Mouse (Mus musculus): ENCODE data around the gene Cox8b. TPM values are rescaled to one million over a fixed set of nuclear protein-coding genes. Genes with fewer than 3 reads are reported as not detected.

Cox8b gene
- polyA plus RNA-seq, 1 experiment from 2014 or later = not detected

DNA sequence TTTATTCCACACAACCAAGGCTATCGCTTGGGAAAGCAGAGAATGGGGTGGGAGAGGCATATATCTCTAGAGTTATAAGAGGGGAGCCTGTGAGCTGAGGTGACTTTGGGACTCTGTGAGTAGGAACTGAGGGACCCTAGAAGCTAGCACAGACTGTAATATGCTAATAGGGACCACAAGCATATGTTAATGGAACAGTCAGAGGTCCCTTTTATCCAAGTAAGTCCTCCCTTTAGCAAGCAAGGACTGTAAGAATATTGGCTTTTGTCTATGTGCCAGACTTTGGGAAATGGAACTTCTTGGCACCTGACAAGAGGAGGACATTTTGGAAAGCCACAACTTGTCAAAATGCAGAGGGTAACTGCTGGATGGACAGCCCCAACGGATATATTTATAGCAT is 38.6 kb upstream of the Cox8b start:
- Histone ChIP-seq H3K27ac (replicated peaks) (no peak overlapping the region), H3K27me3 (ENCODE audit: low read depth, poor library complexity, severe bottlenecking) (peaks cover 16% of the 10 kb centered on the region; the same call in 1 of the 2 replicates), H3K9me3 (replicated peaks) (no peaks in the 10 kb centered on the region), H3K4me3 (no peak overlapping the region), H3K36me3 (no peaks in the 10 kb centered on the region), H3K4me1 (peaks cover 32% of the 10 kb centered on the region)
- 26% methylated on average over 2 of the region's 2 CpGs for WGBS
- DNase-seq (ENCODE audit: low spot score) = no peak

DNA sequence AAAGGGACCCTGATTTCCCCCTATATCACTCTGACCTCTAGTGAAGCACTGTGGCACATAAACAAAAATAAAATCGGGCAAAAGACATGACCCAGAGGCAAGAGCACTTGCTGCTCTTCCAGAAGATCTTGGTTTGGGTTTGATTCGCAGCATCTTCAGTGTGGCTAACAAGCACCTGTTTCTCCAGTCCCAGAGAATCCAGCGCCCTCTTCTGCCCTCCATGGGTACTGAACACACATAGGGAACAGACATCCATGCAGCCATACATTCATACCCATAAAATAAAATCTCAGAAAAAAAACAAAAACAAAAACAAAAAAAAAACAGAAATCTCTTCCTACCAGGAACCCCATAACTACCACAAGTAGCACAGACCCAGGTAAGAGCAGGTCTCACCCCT is 38.2 kb upstream of the Cox8b start:
- peaks cover 16% of the 10 kb centered on the region; the same call in 1 of the 2 replicates for H3K27me3 ChIP-seq (ENCODE audit: low read depth, poor library complexity, severe bottlenecking)
- no peaks in the 10 kb centered on the region for H3K9me3 ChIP-seq (replicated peaks)
- no peak overlapping the region for H3K27ac ChIP-seq (replicated peaks)
- H3K4me1 ChIP-seq = peaks cover 32% of the 10 kb centered on the region
- no peak overlapping the region for H3K4me3 ChIP-seq
- no peaks in the 10 kb centered on the region for H3K36me3 ChIP-seq
- no peak for DNase-seq (ENCODE audit: low spot score)
- WGBS = 45% methylated on average over 3 of the region's 3 CpGs

DNA sequence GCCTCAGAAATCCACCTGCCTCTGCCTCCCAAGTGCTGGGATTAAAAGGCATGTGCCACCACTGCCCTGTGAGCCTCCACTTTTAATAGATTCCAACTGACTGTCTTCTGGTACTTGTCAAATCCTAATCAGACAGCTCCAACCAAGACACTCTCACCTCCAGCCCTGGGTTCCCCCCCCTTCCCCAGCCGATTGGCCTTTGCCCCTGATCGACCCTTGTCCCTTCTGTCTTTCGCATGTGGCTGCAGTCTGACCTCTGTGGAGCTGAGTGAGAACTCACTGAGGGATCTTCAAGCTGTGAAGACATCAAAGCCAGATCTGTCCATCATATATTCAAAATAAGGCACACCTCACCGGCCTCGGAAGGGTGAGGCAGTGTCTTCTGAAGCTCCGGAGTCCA is 26.9 kb upstream of the Cox8b start:
- no peak for DNase-seq (ENCODE audit: low spot score)
- 93% methylated on average over 6 of the region's 6 CpGs for WGBS

DNA sequence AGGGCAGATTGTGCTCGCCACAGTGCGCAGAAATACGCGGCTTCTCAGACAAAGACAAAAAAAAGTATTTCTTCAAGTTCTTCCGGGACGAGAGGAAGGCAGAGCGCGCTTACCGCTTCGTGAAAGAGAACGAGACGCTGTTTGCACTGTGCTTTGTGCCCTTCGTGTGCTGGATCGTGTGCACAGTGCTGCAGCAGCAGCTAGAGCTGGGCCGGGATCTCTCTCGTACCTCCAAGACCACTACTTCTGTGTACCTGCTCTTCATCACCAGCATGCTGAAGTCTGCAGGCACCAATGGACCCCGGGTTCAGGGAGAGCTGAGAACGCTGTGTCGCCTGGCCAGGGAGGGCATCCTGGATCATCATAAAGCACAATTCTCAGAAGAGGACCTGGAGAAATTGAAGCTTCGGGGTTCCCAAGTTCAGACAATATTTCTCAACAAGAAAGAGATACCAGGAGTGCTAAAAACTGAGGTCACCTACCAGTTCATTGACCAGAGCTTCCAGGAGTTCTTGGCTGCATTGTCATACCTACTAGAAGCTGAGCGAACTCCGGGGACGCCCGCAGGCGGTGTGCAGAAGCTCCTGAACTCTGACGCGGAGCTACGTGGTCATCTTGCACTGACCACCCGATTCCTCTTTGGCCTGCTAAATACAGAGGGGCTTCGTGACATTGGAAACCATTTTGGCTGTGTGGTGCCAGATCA is 23.0 kb upstream of the Cox8b start:
- 20% methylated on average over 30 of the region's 30 CpGs for WGBS
- no peaks in the 10 kb centered on the region for H3K9me3 ChIP-seq (replicated peaks)
- peak overlapping the region; percentile 62 for H3K4me3 ChIP-seq
- H3K27me3 ChIP-seq (ENCODE audit: low read depth, poor library complexity, severe bottlenecking) = peaks cover 81% of the 10 kb centered on the region
- peaks cover 21% of the 10 kb centered on the region for H3K4me1 ChIP-seq
- DNase-seq (ENCODE audit: low spot score) = no peak
- H3K36me3 ChIP-seq = no peaks in the 10 kb centered on the region
- H3K27ac ChIP-seq (replicated peaks) = no peak overlapping the region; the same call in 1 of the 2 replicates

More for the DNA sequence above, 26.9 kb upstream of the Cox8b start:
- Histone ChIP-seq H3K4me3 (no peak overlapping the region), H3K9me3 (replicated peaks) (no peaks in the 10 kb centered on the region), H3K27ac (replicated peaks) (no peak overlapping the region), H3K4me1 (peaks cover 16% of the 10 kb centered on the region), H3K27me3 (ENCODE audit: low read depth, poor library complexity, severe bottlenecking) (peaks cover 44% of the 10 kb centered on the region), H3K36me3 (no peaks in the 10 kb centered on the region)

DNA sequence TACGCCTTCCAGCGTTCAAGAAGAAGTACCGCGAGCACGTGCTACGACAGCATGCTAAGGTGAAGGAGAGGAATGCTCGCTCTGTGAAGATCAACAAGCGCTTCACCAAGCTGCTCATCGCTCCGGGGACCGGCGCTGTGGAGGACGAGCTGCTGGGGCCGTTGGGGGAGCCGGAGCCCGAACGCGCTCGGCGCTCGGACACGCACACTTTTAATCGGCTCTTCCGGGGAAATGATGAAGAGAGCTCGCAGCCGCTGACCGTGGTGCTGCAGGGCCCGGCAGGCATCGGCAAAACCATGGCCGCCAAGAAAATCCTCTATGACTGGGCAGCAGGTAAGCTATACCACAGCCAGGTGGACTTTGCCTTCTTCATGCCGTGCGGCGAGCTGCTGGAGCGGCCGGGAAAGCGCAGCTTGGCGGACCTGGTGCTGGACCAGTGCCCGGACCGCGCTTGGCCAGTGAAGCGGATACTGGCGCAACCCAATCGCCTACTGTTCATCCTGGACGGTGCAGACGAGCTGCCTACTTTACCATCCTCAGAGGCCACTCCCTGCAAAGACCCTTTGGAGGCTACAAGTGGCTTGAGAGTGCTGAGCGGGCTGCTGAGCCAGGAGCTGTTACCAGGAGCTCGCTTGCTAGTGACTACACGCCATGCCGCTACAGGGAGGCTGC is 22.3 kb upstream of the Cox8b start:
- peak; percentile 59 for DNase-seq (ENCODE audit: low spot score)
- WGBS = under 1% methylated on average over 49 of the region's 49 CpGs
- H3K4me1 ChIP-seq = peaks cover 21% of the 10 kb centered on the region
- peaks cover 88% of the 10 kb centered on the region for H3K27me3 ChIP-seq (ENCODE audit: low read depth, poor library complexity, severe bottlenecking)
- no peaks in the 10 kb centered on the region for H3K36me3 ChIP-seq
- H3K9me3 ChIP-seq (replicated peaks) = no peaks in the 10 kb centered on the region
- H3K4me3 ChIP-seq = peak overlapping the region; percentile 62
- H3K27ac ChIP-seq (replicated peaks) = no peak overlapping the region; the same call in 1 of the 2 replicates

DNA sequence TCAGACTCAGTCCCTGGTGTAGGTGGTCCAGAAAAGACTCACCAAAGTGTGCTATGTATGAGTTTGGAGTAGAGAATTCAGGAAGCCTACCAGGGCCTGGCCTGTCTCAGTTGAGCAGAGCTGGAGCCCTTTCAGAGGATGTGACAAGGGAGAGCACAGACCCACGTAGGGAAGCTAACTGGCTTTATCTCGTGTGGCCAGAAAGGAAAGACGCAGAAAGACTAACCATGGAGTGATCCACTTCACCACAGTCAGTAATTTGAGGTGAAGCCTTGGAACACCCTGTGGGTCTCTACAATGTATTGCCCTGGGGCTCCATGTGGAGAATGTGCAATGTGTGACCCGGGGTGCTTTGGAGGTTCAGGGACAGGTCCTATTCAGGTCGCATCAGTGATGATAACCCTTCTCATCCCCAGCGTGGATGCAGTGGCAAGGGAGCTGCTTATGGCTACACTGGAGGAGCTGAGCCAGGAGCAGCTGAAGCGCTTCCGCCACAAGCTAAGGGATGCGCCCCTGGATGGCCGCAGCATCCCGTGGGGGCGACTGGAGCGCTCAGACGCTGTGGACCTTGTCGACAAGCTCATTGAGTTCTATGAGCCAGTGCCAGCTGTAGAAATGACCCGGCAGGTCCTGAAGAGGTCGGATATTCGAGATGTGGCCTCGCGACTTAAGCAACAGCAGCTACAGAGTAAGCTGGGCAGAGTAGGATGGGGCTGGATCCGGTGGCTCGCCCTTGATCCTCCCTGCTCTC is 21.2 kb upstream of the Cox8b start:
- H3K27ac ChIP-seq (replicated peaks) = no peak overlapping the region
- no peaks in the 10 kb centered on the region for H3K36me3 ChIP-seq
- DNase-seq (ENCODE audit: low spot score) = no peak
- no peaks in the 10 kb centered on the region for H3K9me3 ChIP-seq (replicated peaks)
- H3K27me3 ChIP-seq (ENCODE audit: low read depth, poor library complexity, severe bottlenecking) = peaks cover 88% of the 10 kb centered on the region
- H3K4me3 ChIP-seq = peak overlapping the region; percentile 62; the same call in 1 of the 2 replicates
- WGBS = 28% methylated on average over 22 of the region's 22 CpGs
- peaks cover 21% of the 10 kb centered on the region for H3K4me1 ChIP-seq

DNA sequence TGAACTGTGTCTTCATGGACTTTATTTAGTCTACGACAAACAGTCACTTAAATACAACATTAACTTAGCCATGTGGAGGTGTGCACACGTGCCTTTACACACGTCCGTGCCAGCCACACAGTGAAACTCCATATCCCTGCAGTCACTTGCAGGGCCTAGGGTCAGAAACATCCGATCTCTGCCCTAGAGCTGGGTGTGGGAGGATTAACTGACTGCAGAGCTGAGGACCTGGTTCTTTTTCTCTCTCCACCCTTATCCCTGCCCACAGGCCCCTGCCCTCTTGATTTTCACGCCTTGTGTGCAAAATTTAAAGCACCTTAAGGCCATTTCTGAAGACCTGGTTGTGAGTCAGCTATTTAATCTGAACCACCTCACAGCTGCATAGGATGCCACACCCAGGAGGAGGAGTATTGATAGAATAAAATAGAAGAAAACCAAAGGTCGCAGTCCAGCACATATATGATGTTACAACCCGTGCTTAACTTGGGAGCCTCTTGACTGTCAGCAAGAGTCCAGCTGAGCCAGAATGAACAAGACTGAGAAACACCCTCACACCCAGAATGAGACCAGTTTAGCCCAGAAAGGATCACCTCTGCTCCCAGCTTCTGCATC is 20.3 kb upstream of the Cox8b start, which contains the start of gene Nlrp6:
Gene Nlrp6 (plus strand): TSS at position 485 of the 612 bp plus-strand sequence.
- 77% methylated on average over 8 of the region's 8 CpGs for WGBS
- Histone ChIP-seq H3K27ac (replicated peaks) (no peak within 1 kb of the TSS), H3K36me3 (no peaks in the 10 kb centered on the region), H3K27me3 (ENCODE audit: low read depth, poor library complexity, severe bottlenecking) (peaks cover 81% of the 10 kb centered on the region), H3K4me1 (peaks cover 21% of the 10 kb centered on the region), H3K4me3 (peak within 1 kb of the TSS; percentile 62; the same call in 1 of the 2 replicates), H3K9me3 (replicated peaks) (no peaks in the 10 kb centered on the region)
- DNase-seq (ENCODE audit: low spot score) = no peak

DNA sequence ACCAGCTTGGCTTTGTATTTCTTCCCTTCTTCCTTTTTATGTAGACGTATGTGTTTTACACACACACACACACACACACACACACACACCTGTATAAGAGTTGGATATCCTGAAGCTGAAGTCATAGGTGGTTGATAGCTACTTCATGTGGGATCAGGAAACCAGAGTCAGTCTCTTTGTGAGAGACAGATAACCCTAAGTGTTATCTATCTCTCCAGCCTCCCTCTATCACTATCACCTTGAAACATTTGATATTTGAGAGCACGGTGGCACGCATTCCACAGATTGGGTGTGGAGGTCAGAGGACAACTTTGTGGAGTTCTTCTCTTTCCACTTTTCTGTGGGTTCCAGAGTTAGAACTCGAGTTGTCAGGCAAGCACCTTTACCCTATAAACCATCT is 19.7 kb upstream of the Cox8b start:
- Histone ChIP-seq H3K4me1 (peaks cover 21% of the 10 kb centered on the region), H3K4me3 (no peak overlapping the region), H3K36me3 (no peaks in the 10 kb centered on the region), H3K27me3 (ENCODE audit: low read depth, poor library complexity, severe bottlenecking) (peaks cover 74% of the 10 kb centered on the region), H3K9me3 (replicated peaks) (no peaks in the 10 kb centered on the region), H3K27ac (replicated peaks) (no peak overlapping the region)
- WGBS = 83% methylated on average over 4 of the region's 4 CpGs
- no peak for DNase-seq (ENCODE audit: low spot score)

DNA sequence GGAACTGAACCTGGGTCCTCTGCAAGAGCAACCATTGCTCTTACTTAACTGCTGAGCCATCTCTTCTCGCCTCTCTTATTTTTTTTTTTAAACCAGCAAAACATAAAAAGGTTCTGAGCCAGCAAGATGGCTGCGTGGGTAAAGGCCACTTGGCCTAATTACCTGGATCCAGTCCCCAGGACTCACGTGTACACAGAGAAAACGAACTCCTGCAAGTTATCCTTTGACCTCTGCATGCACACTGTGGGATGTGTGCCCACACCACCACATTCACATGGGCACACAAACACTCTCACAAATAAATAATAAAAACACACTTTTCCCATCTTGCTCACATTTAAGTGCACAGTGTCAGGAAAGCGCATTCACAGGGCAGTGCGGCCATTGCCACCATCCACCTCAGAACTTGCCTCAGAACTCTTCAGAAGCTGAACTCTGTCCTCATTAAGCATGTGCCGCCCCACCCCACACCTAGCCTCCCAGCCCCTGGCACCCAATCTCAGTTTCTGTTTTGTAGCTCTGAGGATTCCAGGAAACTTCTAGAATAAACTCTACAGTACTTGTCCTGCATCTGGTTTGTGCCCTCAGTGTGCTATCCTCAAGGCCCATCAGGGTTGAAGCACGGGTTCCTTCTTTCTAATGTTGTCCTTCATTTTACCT is 13.9 kb upstream of the Cox8b start:
- Histone ChIP-seq H3K36me3 (no peaks in the 10 kb centered on the region), H3K9me3 (replicated peaks) (no peaks in the 10 kb centered on the region), H3K27me3 (ENCODE audit: low read depth, poor library complexity, severe bottlenecking) (peaks cover 20% of the 10 kb centered on the region), H3K4me1 (peaks cover 3% of the 10 kb centered on the region; the same call in 1 of the 2 replicates), H3K4me3 (no peak overlapping the region), H3K27ac (replicated peaks) (no peak overlapping the region)
- 90% methylated on average over 8 of the region's 8 CpGs for WGBS
- no peak for DNase-seq (ENCODE audit: low spot score)

DNA sequence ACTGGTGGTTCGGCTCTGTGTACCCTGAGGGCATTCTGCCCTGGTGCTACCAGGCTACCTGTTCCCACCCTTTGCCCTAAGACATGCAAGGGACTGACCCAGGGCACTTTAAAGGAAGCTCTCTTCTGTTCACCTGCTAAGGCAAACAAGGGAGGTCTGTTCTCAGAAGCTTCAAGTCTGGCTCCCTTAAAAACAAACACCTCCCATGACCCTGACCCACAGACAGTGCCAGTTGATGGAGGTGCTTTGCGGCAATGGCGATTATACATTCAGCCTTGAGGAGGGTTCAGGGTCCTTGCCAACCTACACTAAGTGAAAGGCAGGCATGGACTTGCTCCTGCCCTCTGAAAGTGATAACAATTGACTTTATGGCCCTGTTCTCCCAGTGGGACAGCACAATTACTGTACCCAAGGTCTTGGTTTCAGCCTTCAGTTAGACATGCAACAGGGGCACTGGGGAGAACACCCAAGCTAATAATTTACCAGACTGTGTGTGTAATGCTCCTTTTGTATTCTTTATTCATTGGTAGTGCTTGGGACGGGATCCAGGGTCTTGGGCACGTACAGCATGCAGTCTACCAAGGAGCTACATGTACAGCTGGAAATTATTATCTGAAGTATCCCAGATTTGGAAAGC is 12.7 kb upstream of the Cox8b start:
- no peak for DNase-seq (ENCODE audit: low spot score)
- WGBS = 83% methylated on average over 5 of the region's 5 CpGs
- H3K27ac ChIP-seq (replicated peaks) = no peak overlapping the region

DNA sequence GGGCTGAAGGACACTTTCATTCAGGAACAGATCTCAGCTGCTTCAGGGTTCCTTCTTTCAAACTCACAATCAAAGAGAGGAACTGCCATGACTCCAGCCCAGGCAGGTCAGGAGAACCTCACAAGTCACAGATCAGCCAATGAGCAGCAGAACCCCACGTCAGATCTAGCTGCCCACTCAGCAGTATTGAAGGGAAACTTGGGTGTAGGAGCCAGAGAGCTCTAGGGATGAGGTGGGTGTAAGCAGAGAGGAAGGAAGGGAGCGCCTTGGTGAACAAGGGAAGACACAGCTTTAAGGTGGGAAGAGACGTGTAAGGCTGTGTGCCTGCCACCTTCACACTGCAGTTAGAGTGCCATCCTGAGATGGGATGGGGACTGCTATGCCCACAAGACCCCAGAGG is 12.0 kb upstream of the Cox8b start:
- H3K27me3 ChIP-seq (ENCODE audit: low read depth, poor library complexity, severe bottlenecking) = peaks cover 3% of the 10 kb centered on the region
- WGBS = 74% methylated on average over 3 of the region's 3 CpGs
- H3K9me3 ChIP-seq (replicated peaks) = no peaks in the 10 kb centered on the region
- H3K27ac ChIP-seq (replicated peaks) = no peak overlapping the region
- no peaks in the 10 kb centered on the region for H3K36me3 ChIP-seq
- DNase-seq (ENCODE audit: low spot score) = no peak
- no peak overlapping the region for H3K4me3 ChIP-seq
- peaks cover 11% of the 10 kb centered on the region for H3K4me1 ChIP-seq

More for the DNA sequence above, 12.7 kb upstream of the Cox8b start:
- H3K27me3 ChIP-seq (ENCODE audit: low read depth, poor library complexity, severe bottlenecking) = peaks cover 10% of the 10 kb centered on the region
- H3K4me3 ChIP-seq = no peak overlapping the region
- no peaks in the 10 kb centered on the region for H3K9me3 ChIP-seq (replicated peaks)
- H3K4me1 ChIP-seq = peaks cover 11% of the 10 kb centered on the region
- no peaks in the 10 kb centered on the region for H3K36me3 ChIP-seq

Measured in midbrain, embryonic 10.5 days (tissue).